Mouse (Mus musculus) midbrain, embryonic 14.5 days (tissue): Measurements from ENCODE around the gene Akr7a5. TPM values are rescaled to one million over a fixed set of nuclear protein-coding genes. Genes with fewer than 3 reads are reported as not detected.

Experiments used
- ATAC-seq: fragments of 200-750 bp; cut with Nextera tagmentation; 2 replicates; pipeline ENCODE4 v1.8.0; 2017; ENCODE audit warnings: moderate number of reproducible peaks, moderate library complexity; ENCODE audit not compliant: low FRiP score, low TSS enrichment
- DNase-seq: peaks from one replicate; pipeline ENCODE4 v3.0.0-alpha.2; 2015
- H3K27ac ChIP-seq: fragments of 300-500 bp; sonication (generic); replicated peaks from 2 replicates; pipeline ENCODE4 v1.5.1; 2014; ENCODE audit warnings: mild to moderate bottlenecking, low read depth, low read length, moderate library complexity
- H3K27me3 ChIP-seq: fragments of 300-500 bp; sonication (generic); 2 replicates; pipeline ENCODE4 v1.6.1; 2014; ENCODE audit warnings: low read length, control low read depth, mixed read lengths; ENCODE audit not compliant: control insufficient read depth, insufficient read depth
- H3K36me3 ChIP-seq: fragments of 300-500 bp; sonication (generic); 2 replicates; pipeline ENCODE4 v1.6.1; 2014; ENCODE audit warnings: low read length, control low read depth; ENCODE audit not compliant: control insufficient read depth, insufficient read depth
- H3K4me1 ChIP-seq: fragments of 300-500 bp; sonication (generic); 2 replicates; pipeline ENCODE4 v1.6.1; 2014; ENCODE audit warnings: mild to moderate bottlenecking, antibody characterized with exemption, low read length, control low read depth; ENCODE audit not compliant: control insufficient read depth, insufficient read depth
- H3K4me2 ChIP-seq: fragments of 300-500 bp; sonication (generic); 2 replicates; pipeline ENCODE4 v1.6.1; 2014; ENCODE audit warnings: mild to moderate bottlenecking, low read length, moderate library complexity
- H3K4me3 ChIP-seq: fragments of 300-500 bp; sonication (generic); replicated peaks from 2 replicates; pipeline ENCODE4 v1.5.1; 2014; ENCODE audit warnings: low read depth, low read length
- H3K9ac ChIP-seq: fragments of 300-500 bp; sonication (generic); replicated peaks from 2 replicates; pipeline ENCODE4 v1.6.1; 2014; ENCODE audit warnings: mild to moderate bottlenecking, low read length, moderate library complexity
- H3K9me3 ChIP-seq: fragments of 300-500 bp; sonication (generic); 2 replicates; pipeline ENCODE4 v1.6.1; 2016; ENCODE audit warnings: low read length, control low read depth, mixed read lengths; ENCODE audit not compliant: control insufficient read depth
- WGBS: fragments of 180-500 bp; shearing (Covaris S2); extraction: QIAGEN DNeasy Blood & Tissue Kit; methylation state at CpG from one replicate; pipeline ENCODE4 v1.1.7; 2014; 5-methylcytosine and 5-hydroxymethylcytosine counted together
- polyA plus RNA-seq: library from polyadenylated mRNA; unstranded; fragments of >200 nt; fragmentation: Nextera tagmentation; extraction: Ambion mirVana; gene quantifications from 2 replicates; pipeline ENCODE4 v1.2.1, GENCODE M21; 2014

Akr7a5 gene
- polyA plus RNA-seq, 1 experiment from 2014 or later: 55.7 TPM

- no peak overlapping the region for H3K27ac ChIP-seq
- ATAC-seq (no peak), DNase-seq (no peak)
- no peak overlapping the region for H3K4me3 ChIP-seq
- H3K27me3 ChIP-seq: no peaks in the 10 kb centered on the region
- H3K9ac ChIP-seq: no peak overlapping the region
- no peaks in the 10 kb centered on the region for H3K9me3 ChIP-seq
- no peak overlapping the region for H3K4me2 ChIP-seq
- 93% methylated on average over 10 of the region's 10 CpGs for WGBS
- H3K36me3 ChIP-seq: peaks cover 12% of the 10 kb centered on the region; the same call in 1 of the 2 replicates
- no peaks in the 10 kb centered on the region for H3K4me1 ChIP-seq
These were observed 37.4 kb upstream of the Akr7a5 start for GRCm38 (mm10) chr4:139272951-139273680.

GRCm38 (mm10) chr4:139274573-139274972, 36.0 kb upstream of the Akr7a5 start:
- Histone ChIP-seq H3K36me3 (peaks cover 4% of the 10 kb centered on the region), H3K9me3 (no peaks in the 10 kb centered on the region), H3K9ac (no peak overlapping the region), H3K27ac (no peak overlapping the region), H3K4me1 (no peaks in the 10 kb centered on the region), H3K4me3 (no peak overlapping the region), H3K27me3 (no peaks in the 10 kb centered on the region), H3K4me2 (no peak overlapping the region)
- 95% methylated on average over 7 of the region's 7 CpGs for WGBS
- ATAC-seq (no peak), DNase-seq (no peak)

GRCm38 (mm10) chr4:139276411-139276810, 34.1 kb upstream of the Akr7a5 start:
- H3K4me1 ChIP-seq: no peaks in the 10 kb centered on the region
- 90% methylated on average over 7 of the region's 7 CpGs for WGBS
- H3K27ac ChIP-seq: no peak overlapping the region
- no peak overlapping the region for H3K4me2 ChIP-seq
- ATAC-seq: no peak
- DNase-seq: no peak
- H3K27me3 ChIP-seq: no peaks in the 10 kb centered on the region
- no peak overlapping the region for H3K9ac ChIP-seq
- H3K36me3 ChIP-seq: peaks cover 23% of the 10 kb centered on the region
- H3K9me3 ChIP-seq: no peaks in the 10 kb centered on the region
- no peak overlapping the region for H3K4me3 ChIP-seq

- peaks cover 48% of the 10 kb centered on the region for H3K36me3 ChIP-seq
- no peak for DNase-seq
- no peaks in the 10 kb centered on the region for H3K27me3 ChIP-seq
- H3K9ac ChIP-seq: no peak overlapping the region
- no peak overlapping the region for H3K4me3 ChIP-seq
- 90% methylated on average over 12 of the region's 12 CpGs for WGBS
- no peak for ATAC-seq
- no peaks in the 10 kb centered on the region for H3K9me3 ChIP-seq
- no peak overlapping the region for H3K27ac ChIP-seq
- no peak overlapping the region for H3K4me2 ChIP-seq
- H3K4me1 ChIP-seq: no peaks in the 10 kb centered on the region
These were observed 30.0 kb upstream of the Akr7a5 start for GRCm38 (mm10) chr4:139280530-139280929.

- Histone ChIP-seq H3K4me1 (no peaks in the 10 kb centered on the region), H3K4me3 (no peak overlapping the region), H3K9ac (no peak overlapping the region), H3K27me3 (no peaks in the 10 kb centered on the region), H3K9me3 (no peaks in the 10 kb centered on the region), H3K36me3 (peaks cover 52% of the 10 kb centered on the region), H3K4me2 (no peak overlapping the region), H3K27ac (no peak overlapping the region)
- ATAC-seq (no peak), DNase-seq (no peak)
- 92% methylated on average over 16 of the region's 16 CpGs for WGBS
These were observed 28.7 kb upstream of the Akr7a5 start for GRCm38 (mm10) chr4:139281791-139282345.

- 80% methylated on average over 6 of the region's 6 CpGs for WGBS
- DNase-seq (no peak), ATAC-seq (no peak)
- no peaks in the 10 kb centered on the region for H3K9me3 ChIP-seq
- H3K27ac ChIP-seq: no peak overlapping the region
- no peaks in the 10 kb centered on the region for H3K4me1 ChIP-seq
- peaks cover 54% of the 10 kb centered on the region for H3K36me3 ChIP-seq
- H3K4me3 ChIP-seq: no peak overlapping the region
- H3K27me3 ChIP-seq: no peaks in the 10 kb centered on the region
- H3K4me2 ChIP-seq: no peak overlapping the region
- no peak overlapping the region for H3K9ac ChIP-seq
These were observed 27.6 kb upstream of the Akr7a5 start for GRCm38 (mm10) chr4:139282955-139283417.

- H3K9me3 ChIP-seq: no peaks in the 10 kb centered on the region
- no peak for DNase-seq
- ATAC-seq: no peak
- H3K27me3 ChIP-seq: no peaks in the 10 kb centered on the region
- H3K9ac ChIP-seq: no peak overlapping the region
- H3K4me1 ChIP-seq: no peaks in the 10 kb centered on the region
- WGBS: 89% methylated on average over 15 of the region's 15 CpGs
- H3K4me2 ChIP-seq: no peak overlapping the region
- no peak overlapping the region for H3K27ac ChIP-seq
- H3K4me3 ChIP-seq: no peak overlapping the region
- H3K36me3 ChIP-seq: peaks cover 69% of the 10 kb centered on the region
These were observed 25.7 kb upstream of the Akr7a5 start for GRCm38 (mm10) chr4:139284877-139285276.

- Histone ChIP-seq H3K4me2 (no peak overlapping the region), H3K27ac (no peak overlapping the region), H3K9ac (no peak overlapping the region), H3K4me1 (no peaks in the 10 kb centered on the region), H3K36me3 (peaks cover 69% of the 10 kb centered on the region), H3K27me3 (no peaks in the 10 kb centered on the region), H3K9me3 (no peaks in the 10 kb centered on the region), H3K4me3 (no peak overlapping the region)
- no peak for DNase-seq
- WGBS: 93% methylated on average over 5 of the region's 5 CpGs
- no peak for ATAC-seq
These were observed 24.3 kb upstream of the Akr7a5 start for GRCm38 (mm10) chr4:139286234-139286633.
